Mouse (Mus musculus): ENCODE measurements at regions not wholly inside any gene's neighbourhood (a gene's known extent, or its start where the extent isn't known, plus 50 kb on each side); places are given as distances from the start of the nearest gene placed in this dataset.

DNA sequence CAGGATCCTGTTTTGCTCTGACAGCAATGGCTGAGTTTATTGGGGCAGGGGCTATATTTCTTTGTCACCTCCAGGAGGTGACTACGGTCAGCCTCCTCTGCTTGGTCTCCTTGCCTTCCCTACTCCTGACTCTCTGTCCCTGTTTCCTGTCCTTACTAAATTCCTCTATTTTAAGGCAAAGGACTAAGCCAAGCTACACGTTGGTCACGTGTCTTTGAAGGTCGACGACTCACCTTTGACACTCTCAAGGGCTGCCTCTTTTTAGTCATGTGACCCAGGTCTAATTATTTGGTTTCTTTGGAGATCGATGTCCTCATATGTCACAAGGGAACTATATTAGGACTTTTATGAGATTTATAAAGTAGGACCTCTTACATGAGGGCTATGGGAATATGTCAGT lies 86.9 kb downstream of the Atp1a1 start:
- no peak for TF ChIP-seq CTCF (IDR thresholded peaks at IDR 0.05; ENCODE audit: low read depth)
- no peak for TF ChIP-seq EP300 (IDR thresholded peaks at IDR 0.05; ENCODE audit: low read depth)

Measured in heart, postnatal 0 days (tissue).